Comparison of ENCODE assay signal across 22 mouse cellular contexts in the genomic region with DNA sequence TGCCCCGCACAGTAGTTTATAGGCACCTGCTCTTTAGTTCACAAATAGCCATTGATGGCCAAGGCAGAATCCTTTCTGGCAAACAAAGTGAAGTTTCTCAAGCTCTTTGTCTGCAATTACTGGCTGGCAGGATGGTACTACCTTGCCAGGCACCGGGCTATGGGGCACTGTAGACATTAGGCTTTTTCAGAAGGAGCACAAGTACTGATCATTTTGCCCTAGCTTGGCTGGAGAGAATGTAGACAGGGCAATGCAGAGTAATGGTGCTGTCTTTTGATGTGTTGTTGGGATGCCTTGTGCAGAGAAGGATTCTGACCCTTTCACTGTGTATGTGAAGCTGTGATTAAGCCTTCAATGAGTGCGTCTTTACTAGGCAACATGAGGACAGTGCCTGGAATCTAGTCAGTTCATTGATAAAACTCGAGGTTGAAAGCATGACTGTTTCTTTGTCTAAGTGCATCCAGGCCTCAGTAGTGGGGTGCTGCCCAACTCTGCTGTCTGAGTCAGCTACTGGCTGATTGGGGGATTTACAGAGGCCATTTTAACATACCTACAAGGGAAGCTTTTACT. TPM values are rescaled to one million over a fixed set of nuclear protein-coding genes. Genes with fewer than 3 reads are reported as not detected.
DNase-seq lines count a peak whose midpoint lies in the region; ATAC-seq and TF ChIP-seq lines count a peak whose summit lies in the region.
"Had no signal": no experiment of that assay in that cellular context is flagged by ENCODE, and none has a peak within 500 bp of the region (broad histone marks: within the 10 kb centered on the region; RNA-seq: fewer than 3 reads in every experiment).

No protein-coding gene starts in this region.

- ATAC-seq in midbrain, embryonic 15.5 days (replicated peaks), result no peak; the same call in 1 of the 2 replicates
- peak; percentile 72 for ATAC-seq in midbrain, embryonic 11.5 days (ENCODE audit: low FRiP score)
- peak; percentile 78 for ATAC-seq in neural tube, embryonic 14.5 days (ENCODE audit: low read depth)
- ATAC-seq: liver, embryonic 12.5 days had no signal

- TF ChIP-seq CTCF in layer of hippocampus, adult 2 months (conservative IDR thresholded peaks at IDR 0.05), result no peak

- H3K36me3 ChIP-seq in midbrain, embryonic 10.5 days, result no peaks in the 10 kb centered on the region
- no peaks in the 10 kb centered on the region for H3K36me3 ChIP-seq in midbrain, embryonic 15.5 days (replicated peaks)
- no peaks in the 10 kb centered on the region for H3K36me3 ChIP-seq in hindbrain, embryonic 10.5 days
- no peaks in the 10 kb centered on the region for H3K36me3 ChIP-seq in midbrain, embryonic 11.5 days (ENCODE audit: control insufficient read depth, insufficient read depth, low read length)
- no peaks in the 10 kb centered on the region for H3K36me3 ChIP-seq in neural tube, embryonic 14.5 days (ENCODE audit: control insufficient read depth, insufficient read depth, low read length)
- H3K36me3 ChIP-seq: liver, embryonic 12.5 days; stomach, embryonic 15.5 days had no signal

- no peak overlapping the region for H3K4me3 ChIP-seq in midbrain, embryonic 10.5 days
- no peak overlapping the region for H3K4me3 ChIP-seq in midbrain, embryonic 15.5 days
- H3K4me3 ChIP-seq in hindbrain, embryonic 10.5 days, result no peak overlapping the region
- no peak overlapping the region for H3K4me3 ChIP-seq in midbrain, embryonic 11.5 days (ENCODE audit: low read depth, low read length)
- no peak overlapping the region for H3K4me3 ChIP-seq in neural tube, embryonic 14.5 days (ENCODE audit: low read depth, low read length)
- H3K4me3 ChIP-seq in layer of hippocampus, adult 2 months, result no peak overlapping the region
- H3K4me3 ChIP-seq: heart, adult 2 months; liver, embryonic 12.5 days; stomach, embryonic 15.5 days had no signal

- peak; percentile 14 for DNase-seq in midbrain, embryonic 10.5 days (ENCODE audit: low spot score)
- DNase-seq in hindbrain, embryonic 10.5 days (ENCODE audit: low spot score), result no peak
- DNase-seq in midbrain, embryonic 11.5 days (ENCODE audit: low spot score, missing footprints), result no peak
- no peak for DNase-seq in heart, adult 9 months (ENCODE audit: low spot score in 2 of 2)
- DNase-seq in layer of hippocampus, adult 2 months (ENCODE audit: low spot score in 2 of 2), result no peak
- no peak for DNase-seq in lung, postnatal 25 days (ENCODE audit: low spot score)
- DNase-seq: adrenal gland, postnatal 25 days; cerebellum, adult 8-10 months; gastrocnemius, postnatal 14 days; heart, adult 2 months; kidney, adult 2 months; kidney, postnatal 4 days; lung, embryonic 14.5 days; spleen, adult 18-20 months had no signal

- H3K27ac ChIP-seq in midbrain, embryonic 10.5 days (replicated peaks), result no peak overlapping the region
- no peak overlapping the region for H3K27ac ChIP-seq in midbrain, embryonic 15.5 days
- peak overlapping the region; percentile 36; the same call in 1 of the 2 replicates for H3K27ac ChIP-seq in hindbrain, embryonic 10.5 days
- no peak overlapping the region; the same call in 1 of the 2 replicates for H3K27ac ChIP-seq in midbrain, embryonic 11.5 days (ENCODE audit: low read depth, low read length)
- no peak overlapping the region for H3K27ac ChIP-seq in neural tube, embryonic 14.5 days (ENCODE audit: low read depth, low read length)
- no peak overlapping the region for H3K27ac ChIP-seq in layer of hippocampus, adult 2 months
- H3K27ac ChIP-seq: heart, adult 2 months; liver, embryonic 12.5 days; macrophage; stomach, embryonic 15.5 days had no signal

- peaks cover 19% of the 10 kb centered on the region for H3K4me1 ChIP-seq in midbrain, embryonic 10.5 days
- H3K4me1 ChIP-seq in midbrain, embryonic 15.5 days, result peaks cover 9% of the 10 kb centered on the region
- peaks cover 18% of the 10 kb centered on the region for H3K4me1 ChIP-seq in hindbrain, embryonic 10.5 days (replicated peaks)
- peaks cover 5% of the 10 kb centered on the region; the same call in 1 of the 2 replicates for H3K4me1 ChIP-seq in midbrain, embryonic 11.5 days (ENCODE audit: control insufficient read depth, insufficient read depth, low read length)
- H3K4me1 ChIP-seq in neural tube, embryonic 14.5 days (ENCODE audit: control insufficient read depth, insufficient read depth, low read length), result 0 out of 2 replicates have a peak, but pooled peaks cover 3% of the 10 kb centered on the region
- H3K4me1 ChIP-seq: liver, embryonic 12.5 days; stomach, embryonic 15.5 days had no signal

- H3K9me3 ChIP-seq in midbrain, embryonic 10.5 days (replicated peaks), result no peaks in the 10 kb centered on the region
- no peaks in the 10 kb centered on the region for H3K9me3 ChIP-seq in midbrain, embryonic 15.5 days
- no peaks in the 10 kb centered on the region for H3K9me3 ChIP-seq in hindbrain, embryonic 10.5 days
- H3K9me3 ChIP-seq in midbrain, embryonic 11.5 days (ENCODE audit: control insufficient read depth, low read length), result no peaks in the 10 kb centered on the region
- no peaks in the 10 kb centered on the region for H3K9me3 ChIP-seq in neural tube, embryonic 14.5 days (ENCODE audit: control insufficient read depth, low read length)
- H3K9me3 ChIP-seq: liver, embryonic 12.5 days; stomach, embryonic 15.5 days had no signal

- H3K4me2 ChIP-seq in midbrain, embryonic 15.5 days, result no peak overlapping the region
- H3K4me2 ChIP-seq in midbrain, embryonic 11.5 days, result no peak overlapping the region
- no peak overlapping the region for H3K4me2 ChIP-seq in neural tube, embryonic 14.5 days (ENCODE audit: low read depth, low read length)
- H3K4me2 ChIP-seq: liver, embryonic 12.5 days; lung, embryonic 14.5 days; stomach, embryonic 15.5 days had no signal

- H3K9ac ChIP-seq in midbrain, embryonic 15.5 days, result no peak overlapping the region
- no peak overlapping the region for H3K9ac ChIP-seq in midbrain, embryonic 11.5 days (ENCODE audit: low read length)
- H3K9ac ChIP-seq in neural tube, embryonic 14.5 days (replicated peaks; ENCODE audit: low read depth, low read length), result no peak overlapping the region
- H3K9ac ChIP-seq: liver, embryonic 12.5 days; lung, embryonic 14.5 days; stomach, embryonic 15.5 days had no signal

- H3K27me3 ChIP-seq in midbrain, embryonic 10.5 days (ENCODE audit: low read depth, poor library complexity, severe bottlenecking), result no peaks in the 10 kb centered on the region
- H3K27me3 ChIP-seq in midbrain, embryonic 15.5 days (replicated peaks), result no peaks in the 10 kb centered on the region
- H3K27me3 ChIP-seq in hindbrain, embryonic 10.5 days (ENCODE audit: insufficient read depth, poor library complexity, severe bottlenecking), result no peaks in the 10 kb centered on the region
- no peaks in the 10 kb centered on the region for H3K27me3 ChIP-seq in midbrain, embryonic 11.5 days (ENCODE audit: control insufficient read depth, insufficient read depth, low read length)
- H3K27me3 ChIP-seq in neural tube, embryonic 14.5 days (ENCODE audit: control insufficient read depth, insufficient read depth, low read length), result no peaks in the 10 kb centered on the region
- H3K27me3 ChIP-seq: liver, embryonic 12.5 days; stomach, embryonic 15.5 days had no signal

- 65% methylated on average over 4 of the region's 4 CpGs for WGBS in midbrain, embryonic 10.5 days
- WGBS in midbrain, embryonic 15.5 days, result 47% methylated on average over 4 of the region's 4 CpGs
- 61% methylated on average over 4 of the region's 4 CpGs for WGBS in hindbrain, embryonic 10.5 days
- WGBS in midbrain, embryonic 11.5 days, result 53% methylated on average over 4 of the region's 4 CpGs
- WGBS in neural tube, embryonic 14.5 days, result 49% methylated on average over 4 of the region's 4 CpGs

RNA-seq across cellular contexts. Expression of a gene that starts 57.8 kb away (rescaled TPM):
- polyA plus RNA-seq in midbrain, embryonic 10.5 days (2016; fragmentation: Nextera tagmentation; extraction: Ambion mirVana), result 7.2 and 9.3 TPM in 2 replicates
- 47.3 and 49.7 TPM in 2 replicates for polyA plus RNA-seq in midbrain, embryonic 15.5 days (2015; fragmentation: Nextera tagmentation; extraction: Ambion mirVana)
- polyA plus RNA-seq in hindbrain, embryonic 10.5 days (2016; fragmentation: Nextera tagmentation; extraction: Ambion mirVana), result 8.4 and 12.6 TPM in 2 replicates
- polyA plus RNA-seq in midbrain, embryonic 11.5 days (2014; fragmentation: Nextera tagmentation; extraction: Ambion mirVana), result 11.6 and 12.6 TPM in 2 replicates
- polyA plus RNA-seq in neural tube, embryonic 14.5 days (2014; fragmentation: Nextera tagmentation; extraction: Ambion mirVana), result 28.5 and 33.1 TPM in 2 replicates
- 10 to 100 TPM; 33.7 to 34.0 TPM for total RNA-seq in layer of hippocampus, adult 2 months (2021)
- total RNA-seq: common myeloid progenitor, adult 5-6 weeks; monocyte, adult 5-6 weeks had no signal
- polyA plus RNA-seq: C2C12, macrophage had no signal
